Mouse (Mus musculus): ENCODE measurements around the gene Tbccd1.
A peak's percentile ranks its signal among the peaks of the same experiment; 100 is the strongest.

Gene Tbccd1

GRCm38 (mm10) chr16:22857431-22858113 lies at the start of gene Tbccd1, which contains the start of gene Dnajb11:
Gene Tbccd1, minus strand, starts transcription at chr16:22857669.
Gene Dnajb11, plus strand, starts transcription at chr16:22857845.
- DNase-seq = peak; percentile 99

- no peak for DNase-seq
These were observed 43.9 kb upstream of the Tbccd1 start for GRCm38 (mm10) chr16:22901326-22901725.

GRCm38 (mm10) chr16:22899866-22900570 lies 42.5 kb upstream of the Tbccd1 start:
- DNase-seq = no peak

- no peak for DNase-seq
These were observed 41.9 kb upstream of the Tbccd1 start for GRCm38 (mm10) chr16:22899346-22899745.

- DNase-seq = no peak
These were observed 39.1 kb upstream of the Tbccd1 start for GRCm38 (mm10) chr16:22896618-22897017.

GRCm38 (mm10) chr16:22894095-22894494 lies 36.6 kb upstream of the Tbccd1 start:
- no peak for DNase-seq

GRCm38 (mm10) chr16:22891733-22892154 lies 34.3 kb upstream of the Tbccd1 start:
- no peak for DNase-seq

- DNase-seq = no peak
These were observed 33.4 kb upstream of the Tbccd1 start, which contains the start of gene Ahsg for GRCm38 (mm10) chr16:22890683-22891510. Gene Ahsg, plus strand, starts transcription at chr16:22891277.

GRCm38 (mm10) chr16:22889716-22890115 lies 32.2 kb upstream of the Tbccd1 start:
- no peak for DNase-seq

GRCm38 (mm10) chr16:22888835-22889234 lies 31.4 kb upstream of the Tbccd1 start:
- no peak for DNase-seq

GRCm38 (mm10) chr16:22886726-22887125 lies 29.3 kb upstream of the Tbccd1 start:
- no peak for DNase-seq

- no peak for DNase-seq
These were observed 27.9 kb upstream of the Tbccd1 start for GRCm38 (mm10) chr16:22885356-22885755.

- DNase-seq = no peak
These were observed 26.0 kb upstream of the Tbccd1 start for GRCm38 (mm10) chr16:22883441-22883840.

- no peak for DNase-seq
These were observed 24.0 kb upstream of the Tbccd1 start for GRCm38 (mm10) chr16:22881487-22881886.

GRCm38 (mm10) chr16:22880900-22881299 lies 23.4 kb upstream of the Tbccd1 start:
- no peak for DNase-seq

GRCm38 (mm10) chr16:22879945-22880595 lies 22.6 kb upstream of the Tbccd1 start:
- DNase-seq = no peak

GRCm38 (mm10) chr16:22878716-22879115 lies 21.2 kb upstream of the Tbccd1 start:
- DNase-seq = no peak

- no peak for DNase-seq
These were observed 20.4 kb upstream of the Tbccd1 start for GRCm38 (mm10) chr16:22877660-22878390.

GRCm38 (mm10) chr16:22876218-22877043 lies 19.0 kb upstream of the Tbccd1 start:
- peak; percentile 39 for DNase-seq

GRCm38 (mm10) chr16:22873369-22873768 lies 15.9 kb upstream of the Tbccd1 start:
- no peak for DNase-seq

GRCm38 (mm10) chr16:22872397-22872796 lies 14.9 kb upstream of the Tbccd1 start:
- DNase-seq = no peak
